Mouse (Mus musculus): Measurements from ENCODE around the gene Foxj1. TPM values are rescaled to one million over a fixed set of nuclear protein-coding genes. Genes with fewer than 3 reads are reported as not detected.

Gene Foxj1
- 0.11 TPM for polyA plus RNA-seq (2017; shearing (Covaris generic))

DNA sequence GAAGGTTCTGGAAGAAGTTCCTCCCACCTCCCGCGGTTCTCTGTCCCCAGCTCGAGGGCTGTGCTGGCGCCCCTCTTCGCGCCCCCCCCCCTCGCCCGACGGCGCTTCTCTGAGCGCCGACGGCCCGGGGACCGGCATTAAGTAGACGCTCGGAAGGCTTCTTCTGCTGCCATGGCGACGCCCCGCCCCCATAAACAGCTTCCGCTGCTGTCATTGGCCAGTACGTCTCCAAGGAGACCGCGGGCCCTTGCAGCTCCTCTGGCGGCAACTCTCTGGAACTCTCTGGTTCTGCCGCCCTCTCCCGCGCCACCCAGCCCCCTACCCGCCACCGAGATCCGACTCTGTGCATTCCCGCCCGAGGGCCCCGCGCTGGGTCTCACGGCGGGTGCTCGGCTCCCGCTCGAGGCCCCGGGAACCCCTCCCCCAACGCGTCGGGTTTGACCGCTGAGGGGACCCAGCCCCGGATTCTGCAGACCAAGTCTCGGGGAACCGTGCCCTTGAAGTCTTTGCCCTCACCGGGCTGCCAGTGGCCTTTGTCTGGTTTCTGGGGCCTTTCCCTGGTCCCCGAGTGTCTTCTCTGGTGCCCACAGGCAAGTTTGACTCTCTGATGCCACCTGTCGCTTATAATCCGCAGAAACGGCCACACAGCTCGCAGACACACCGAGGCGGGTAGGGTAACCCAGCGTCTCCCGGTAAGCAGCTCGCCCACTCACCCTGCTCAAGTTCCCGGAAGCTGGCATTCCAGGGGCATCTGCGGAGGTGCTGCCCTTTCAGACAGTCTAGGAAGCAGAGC, at the start of gene Foxj1:
Foxj1 (minus strand) TSS at position 156 of the 793 bp plus-strand sequence.

DNA sequence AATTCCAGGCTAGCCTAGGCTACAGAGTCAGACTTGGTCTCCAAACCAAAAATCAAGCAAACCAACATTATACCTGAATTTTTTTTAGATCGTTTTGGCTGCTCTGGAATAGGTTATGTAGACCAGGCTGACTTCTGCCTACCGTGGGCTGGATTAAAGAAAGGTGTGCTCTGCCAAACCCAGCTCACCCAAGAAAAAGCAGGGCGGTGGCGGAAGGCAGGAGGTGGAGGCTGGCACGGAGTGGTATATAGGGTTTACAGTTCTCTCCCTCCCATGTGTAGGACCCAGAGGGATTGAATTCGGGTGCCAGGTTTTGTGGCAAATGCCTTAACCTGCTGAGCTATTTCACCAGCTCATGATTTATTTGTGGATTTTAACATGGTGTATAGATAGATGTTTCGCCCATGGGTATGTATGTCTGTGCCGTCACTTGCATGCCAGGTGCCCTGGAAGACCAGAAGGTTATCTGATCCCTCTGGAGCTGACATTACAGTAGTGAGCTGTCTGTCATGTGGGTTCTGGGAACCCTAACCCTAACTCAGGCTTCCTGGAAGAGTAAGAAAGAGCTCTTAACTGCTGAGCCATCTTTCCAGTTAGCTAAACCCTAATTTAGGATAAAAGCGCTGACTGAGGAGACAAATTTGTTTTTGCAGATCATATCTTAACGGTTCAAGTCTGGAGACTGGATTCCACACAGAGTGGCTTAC, 28.0 kb downstream of the Foxj1 start, which contains the start of gene Exoc7:
Exoc7 (minus strand) TSS at position 215 of the 707 bp plus-strand sequence.

DNA sequence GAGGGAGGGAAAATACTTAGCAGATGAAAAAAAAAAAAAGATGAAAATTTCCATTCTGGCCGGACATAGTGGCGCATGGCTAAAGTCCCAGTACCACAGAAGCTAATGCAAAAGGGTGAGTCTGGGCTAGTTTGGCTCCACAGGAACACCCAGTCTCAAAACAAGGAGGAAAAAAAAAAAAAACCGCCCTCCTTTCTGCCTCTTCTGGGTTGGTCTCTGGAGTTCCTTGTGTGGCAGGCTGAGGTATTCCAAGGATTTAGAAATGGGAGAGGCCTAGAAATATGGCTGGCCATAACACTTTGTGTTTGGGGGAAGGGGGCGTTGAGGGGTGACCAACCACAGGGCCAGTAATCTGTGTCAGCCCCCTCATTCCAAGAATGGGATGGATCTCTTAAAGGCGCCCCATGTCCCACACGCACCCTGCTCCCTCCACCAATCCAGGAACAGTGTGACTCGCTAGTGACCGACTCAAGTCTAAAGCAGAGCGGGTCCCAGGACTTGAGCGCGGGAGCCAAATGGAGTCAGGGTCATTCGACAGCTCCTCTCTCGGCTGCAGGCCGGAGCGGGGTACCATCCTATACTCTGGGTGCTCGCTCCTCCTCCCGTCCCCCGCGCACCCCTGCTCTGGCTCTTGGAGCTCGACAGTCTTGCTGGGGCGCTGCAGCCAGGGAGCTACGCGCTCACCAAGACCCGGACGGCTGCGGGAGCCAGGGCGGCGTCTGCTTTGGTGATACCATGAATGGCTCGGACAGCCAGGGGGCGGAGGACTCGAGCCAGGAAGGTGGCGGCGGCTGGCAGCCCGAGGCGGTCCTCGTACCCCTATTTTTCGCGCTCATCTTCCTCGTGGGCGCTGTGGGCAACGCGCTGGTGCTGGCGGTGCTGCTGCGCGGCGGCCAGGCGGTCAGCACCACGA, 54.2 kb downstream of the Foxj1 start, which contains the start of gene Galr2:
Galr2 (plus strand) TSS at position 189 of the 913 bp plus-strand sequence.

Other genes starting within 250 kb of the Foxj1 start
- 214 TPM for gene Wbp2, start 248.4 kb downstream of the Foxj1 start, polyA plus RNA-seq (2017; shearing (Covaris generic))
- gene Trim47, start 208.2 kb downstream of the Foxj1 start, polyA plus RNA-seq (2017; shearing (Covaris generic)) = 0.32 TPM
- gene Trim65, start 204.3 kb downstream of the Foxj1 start, polyA plus RNA-seq (2017; shearing (Covaris generic)) = 9.8 TPM
- 91.0 TPM for gene Mrpl38, start 196.5 kb downstream of the Foxj1 start, polyA plus RNA-seq (2017; shearing (Covaris generic))
- 10.1 TPM for gene Fbf1, start 167.2 kb downstream of the Foxj1 start, polyA plus RNA-seq (2017; shearing (Covaris generic))
- 62.6 TPM for gene Ten1, start 136.5 kb downstream of the Foxj1 start, polyA plus RNA-seq (2017; shearing (Covaris generic))
- gene Acox1, start 136.4 kb downstream of the Foxj1 start, polyA plus RNA-seq (2017; shearing (Covaris generic)) = 24.7 TPM
- 0.12 TPM for gene Evpl, start 97.3 kb downstream of the Foxj1 start, polyA plus RNA-seq (2017; shearing (Covaris generic))
- gene Srp68, start 61.2 kb downstream of the Foxj1 start, polyA plus RNA-seq (2017; shearing (Covaris generic)) = 91.6 TPM
- not detected for gene Galr2, start 54.5 kb downstream of the Foxj1 start, polyA plus RNA-seq (2017; shearing (Covaris generic))
- 102 TPM for gene Exoc7, start 28.2 kb downstream of the Foxj1 start, polyA plus RNA-seq (2017; shearing (Covaris generic))
- 1.9 TPM for gene Rnf157, start 77.6 kb upstream of the Foxj1 start, polyA plus RNA-seq (2017; shearing (Covaris generic))
- 31.8 TPM for gene Ubald2, start 98.7 kb upstream of the Foxj1 start, polyA plus RNA-seq (2017; shearing (Covaris generic))
- not detected for gene Qrich2, start 130.8 kb upstream of the Foxj1 start, polyA plus RNA-seq (2017; shearing (Covaris generic))
- gene Prpsap1, start 158.8 kb upstream of the Foxj1 start, polyA plus RNA-seq (2017; shearing (Covaris generic)) = 41.5 TPM
- gene Sphk1, start 195.5 kb upstream of the Foxj1 start, polyA plus RNA-seq (2017; shearing (Covaris generic)) = not detected
- gene Ube2o, start 246.0 kb upstream of the Foxj1 start, polyA plus RNA-seq (2017; shearing (Covaris generic)) = 2.2 TPM